9 mouse cellular contexts compared by ENCODE assay signal in the genomic region with DNA sequence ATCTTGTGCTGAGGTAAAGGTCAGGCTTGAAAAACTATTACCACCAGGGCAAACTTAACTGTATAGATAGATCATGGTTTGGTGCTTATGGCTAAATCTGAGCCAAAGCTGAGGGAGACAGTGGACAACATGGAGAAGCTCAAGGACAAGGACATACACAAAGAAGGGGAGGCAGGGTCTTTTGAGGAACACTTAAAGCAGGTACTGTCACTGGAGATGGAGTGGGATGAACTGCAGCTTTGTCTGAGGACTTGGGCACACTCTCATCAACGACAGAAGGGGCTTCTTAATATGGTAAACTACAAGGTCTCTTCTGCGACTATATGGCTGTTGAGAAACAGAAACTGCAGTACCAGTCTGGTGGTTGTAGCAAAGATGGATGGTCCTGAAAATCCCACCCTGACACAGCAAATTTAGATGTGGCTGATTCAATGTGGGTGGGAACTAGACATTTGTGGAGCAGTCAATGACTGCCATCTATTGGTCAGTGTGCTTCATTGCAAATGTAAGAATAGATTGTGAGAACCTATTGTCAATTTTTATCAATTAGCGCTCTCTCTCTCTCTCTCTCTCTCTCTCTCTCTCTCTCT. TPM values are rescaled to one million over a fixed set of nuclear protein-coding genes. Genes with fewer than 3 reads are reported as not detected.
DNase-seq lines count a peak whose midpoint lies in the region; ATAC-seq lines count a peak whose summit lies in the region.
"Had no signal": no experiment of that assay in that cellular context is flagged by ENCODE, and none has a peak within 500 bp of the region (broad histone marks: within the 10 kb centered on the region; RNA-seq: fewer than 3 reads in every experiment).

No protein-coding gene starts in this region.

- H3K36me3 ChIP-seq in kidney, embryonic 15.5 days, result no peaks in the 10 kb centered on the region
- H3K36me3 ChIP-seq in midbrain, embryonic 10.5 days, result no peaks in the 10 kb centered on the region

- no peak overlapping the region for H3K9ac ChIP-seq in kidney, embryonic 15.5 days

- no peak overlapping the region for H3K4me3 ChIP-seq in kidney, embryonic 15.5 days (replicated peaks)
- H3K4me3 ChIP-seq in midbrain, embryonic 10.5 days, result no peak overlapping the region

- H3K27ac ChIP-seq in kidney, embryonic 15.5 days, result 0 out of 2 replicates have a peak overlapping the region, but pooled peaks have one; percentile 45
- 0 out of 2 replicates have a peak overlapping the region, but pooled peaks have one; percentile 49 for H3K27ac ChIP-seq in midbrain, embryonic 10.5 days (replicated peaks)

- no peak for ATAC-seq in kidney, embryonic 15.5 days (replicated peaks; ENCODE audit: low FRiP score)

- no peaks in the 10 kb centered on the region for H3K9me3 ChIP-seq in kidney, embryonic 15.5 days (replicated peaks)
- no peaks in the 10 kb centered on the region for H3K9me3 ChIP-seq in midbrain, embryonic 10.5 days (replicated peaks)

- WGBS in kidney, embryonic 15.5 days, result 25% methylated on average over 3 of the region's 3 CpGs
- WGBS in midbrain, embryonic 10.5 days, result 28% methylated on average over 3 of the region's 3 CpGs

- no peaks in the 10 kb centered on the region for H3K27me3 ChIP-seq in kidney, embryonic 15.5 days
- no peaks in the 10 kb centered on the region for H3K27me3 ChIP-seq in midbrain, embryonic 10.5 days (ENCODE audit: low read depth, poor library complexity, severe bottlenecking)

- peak; percentile 30 for DNase-seq in adrenal gland, adult 2 months
- DNase-seq in adrenal gland, postnatal 4 days (ENCODE audit: low spot score in 2 of 2), result no peak
- peak; percentile 53 to 54 for DNase-seq in B cell, adult 2 months
- DNase-seq in cerebellum, adult 9-10 months, result peak; percentile 36
- peak; percentile 65 for DNase-seq in heart, adult 8-10 months (ENCODE audit: low spot score)
- DNase-seq in midbrain, embryonic 10.5 days (ENCODE audit: low spot score), result peak; percentile 43
- peak; percentile 71 for DNase-seq in telencephalon, adult 2 months (ENCODE audit: low read depth, low spot score)

- peaks cover 24% of the 10 kb centered on the region for H3K4me1 ChIP-seq in kidney, embryonic 15.5 days
- H3K4me1 ChIP-seq in midbrain, embryonic 10.5 days, result peaks cover 22% of the 10 kb centered on the region; the same call in 1 of the 2 replicates

- peak overlapping the region; percentile 32 for H3K4me2 ChIP-seq in kidney, embryonic 15.5 days

RNA-seq across cellular contexts. Expression of a gene that starts 26.3 kb away (rescaled TPM):
- not detected for total RNA-seq in adrenal gland, adult 2 months (2021)
- 0.04 TPM in 1 of 2 replicates, not detected in the other for polyA plus RNA-seq in adrenal gland, adult 2 months (2012; rRNA removed)
- total RNA-seq in adrenal gland, postnatal 4 days (2021), result not detected
- total RNA-seq in heart, adult 8-10 months (2022), result 1 to 10 TPM in 3 of 4 experiments, under 1 TPM in 1; 0.95 to 2.5 (median 1.5) TPM
- polyA plus RNA-seq in kidney, embryonic 15.5 days (2015; fragmentation: Nextera tagmentation; extraction: Ambion mirVana), result not detected in 2 replicates
- not detected in 2 replicates for polyA plus RNA-seq in midbrain, embryonic 10.5 days (2016; fragmentation: Nextera tagmentation; extraction: Ambion mirVana)
- total RNA-seq: left cerebral cortex, postnatal 36 days had no signal

Comparison
In these comparisons a context has a peak if more than half of its experiments do, and no peak if none do; other contexts are left out.
1. DNase-seq: peak in adrenal gland, adult 2 months (single experiment), B cell, adult 2 months (2 of 2), cerebellum, adult 9-10 months (single experiment), heart, adult 8-10 months (single experiment), midbrain, embryonic 10.5 days (single experiment) and telencephalon, adult 2 months (single experiment); none in adrenal gland, postnatal 4 days (0 of 2).